Mouse (Mus musculus): ENCODE results near the gene Polr2a.

- TF ChIP-seq CTCF (IDR thresholded peaks at IDR 0.05; ENCODE audit: low read depth) (peak; percentile 19; the same call in 1 of the 2 replicates), EP300 (IDR thresholded peaks at IDR 0.05; ENCODE audit: low read depth) (no peak)
Measured at GRCm38 (mm10) chr11:69795168-69795982, 36.9 kb upstream of the Polr2a start, which contains the start of gene Chrnb1.
